ENCODE assay signal across 7 mouse cellular contexts in genomic region chr11:102217396-102217795, GRCm38 (mm10). TPM values are rescaled to one million over a fixed set of nuclear protein-coding genes. Genes with fewer than 3 reads are reported as not detected.
DNase-seq lines count a peak whose midpoint lies in the region; ATAC-seq and TF ChIP-seq lines count a peak whose summit lies in the region.

No protein-coding gene starts in this region.

- intact Hi-C loops in left cerebral cortex, adult 2 months (cut with DNase I) = no loop called here
- intact Hi-C loops in left cerebral cortex, postnatal 36 days (cut with DNase I) = loop anchor here (2.0 kb wide), 1 partner anchor 13 kb away; the partner anchor contains the start of gene Hdac5

- DNase-seq in left cerebral cortex, adult 2 months (ENCODE audit: extremely low spot score in 1 of 2, low spot score in 2 of 2) = no peak
- DNase-seq in left cerebral cortex, postnatal 36 days (ENCODE audit: low spot score in 2 of 2) = no peak
- DNase-seq in cerebellum, postnatal 10 days = peak; percentile 59 to 66
- DNase-seq in lung, postnatal 0 days (ENCODE audit: low spot score) = peak; percentile 33
- DNase-seq in spleen, postnatal 36 days (ENCODE audit: low spot score in 2 of 2) = no peak
- no peak for DNase-seq in Muller cell, postnatal 12 days (ENCODE audit: inconsistent ontology term)

- no peaks in the 10 kb centered on the region for H3K36me3 ChIP-seq in heart, embryonic 15.5 days
- H3K36me3 ChIP-seq in lung, postnatal 0 days (ENCODE audit: insufficient read depth, low read length) = peaks cover 6% of the 10 kb centered on the region; the same call in 1 of the 2 replicates

- H3K27ac ChIP-seq in left cerebral cortex, adult 2 months = peak overlapping the region; percentile 92
- peak overlapping the region; percentile 95 for H3K27ac ChIP-seq in heart, embryonic 15.5 days
- H3K27ac ChIP-seq in lung, postnatal 0 days (ENCODE audit: low read length) = peak overlapping the region; percentile 88

- H3K4me2 ChIP-seq in heart, embryonic 15.5 days = peak overlapping the region; percentile 83
- peak overlapping the region; percentile 74 for H3K4me2 ChIP-seq in lung, postnatal 0 days (replicated peaks; ENCODE audit: low read depth, low read length)

- TF ChIP-seq EP300 in lung, postnatal 0 days (IDR thresholded peaks at IDR 0.05) = no peak

- TF ChIP-seq CTCF in left cerebral cortex, adult 2 months (IDR thresholded peaks at IDR 0.05) = no peak
- no peak for TF ChIP-seq CTCF in lung, postnatal 0 days (IDR thresholded peaks at IDR 0.05)

- H3K27me3 ChIP-seq in heart, embryonic 15.5 days = no peaks in the 10 kb centered on the region
- H3K27me3 ChIP-seq in lung, postnatal 0 days (replicated peaks; ENCODE audit: insufficient read depth, low read length) = no peaks in the 10 kb centered on the region

- no peak for ATAC-seq in heart, embryonic 15.5 days (replicated peaks; ENCODE audit: insufficient number of reproducible peaks, insufficient read depth, low FRiP score, low read depth)
- no peak for ATAC-seq in lung, postnatal 0 days

- H3K4me3 ChIP-seq in left cerebral cortex, adult 2 months = peak overlapping the region; percentile 52
- H3K4me3 ChIP-seq in heart, embryonic 15.5 days = peak overlapping the region; percentile 68
- peak overlapping the region; percentile 44 for H3K4me3 ChIP-seq in lung, postnatal 0 days (ENCODE audit: low read depth, low read length)

- no peaks in the 10 kb centered on the region for H3K9me3 ChIP-seq in heart, embryonic 15.5 days (replicated peaks)
- no peaks in the 10 kb centered on the region for H3K9me3 ChIP-seq in lung, postnatal 0 days (ENCODE audit: low read length)

- peak overlapping the region; percentile 80 for H3K9ac ChIP-seq in heart, embryonic 15.5 days
- peak overlapping the region; percentile 30; the same call in 1 of the 2 replicates for H3K9ac ChIP-seq in lung, postnatal 0 days (replicated peaks; ENCODE audit: low read depth)

- H3K4me1 ChIP-seq in heart, embryonic 15.5 days (replicated peaks) = peaks cover 92% of the 10 kb centered on the region
- peaks cover 59% of the 10 kb centered on the region for H3K4me1 ChIP-seq in lung, postnatal 0 days (ENCODE audit: insufficient read depth, low read depth, low read length)

- 29% methylated on average over 6 of the region's 6 CpGs for WGBS in heart, embryonic 15.5 days
- 42% methylated on average over 6 of the region's 6 CpGs for WGBS in lung, postnatal 0 days

RNA-seq across cellular contexts. Expression of gene Hdac5, which starts 12.6 kb away (rescaled TPM):
- 100 to 1,000 TPM; 286 to 315 TPM for total RNA-seq in left cerebral cortex, adult 2 months (2021)
- total RNA-seq in left cerebral cortex, postnatal 36 days (2021) = 100 to 1,000 TPM; 270 to 275 TPM
- 76.7 and 86.8 TPM in 2 replicates for polyA plus RNA-seq in heart, embryonic 15.5 days (2015; fragmentation: Nextera tagmentation; extraction: Ambion mirVana)
- 65.6 and 79.0 TPM in 2 replicates for polyA plus RNA-seq in lung, postnatal 0 days (2015; fragmentation: Nextera tagmentation; extraction: Ambion mirVana)

RNA-seq across cellular contexts. Expression of gene G6pc3, which starts 28.0 kb away (rescaled TPM):
- 10 to 100 TPM; 62.9 to 69.8 TPM for total RNA-seq in left cerebral cortex, adult 2 months (2021)
- total RNA-seq in left cerebral cortex, postnatal 36 days (2021) = 10 to 100 TPM; 56.1 to 67.2 TPM
- polyA plus RNA-seq in heart, embryonic 15.5 days (2015; fragmentation: Nextera tagmentation; extraction: Ambion mirVana) = 20.9 and 23.3 TPM in 2 replicates
- polyA plus RNA-seq in lung, postnatal 0 days (2015; fragmentation: Nextera tagmentation; extraction: Ambion mirVana) = 15.8 and 16.7 TPM in 2 replicates

RNA-seq across cellular contexts. Expression of gene BC030867, which starts 31.3 kb away (rescaled TPM):
- 1 to 10 TPM; 1.0 to 2.0 TPM for total RNA-seq in left cerebral cortex, adult 2 months (2021)
- 1 to 10 TPM; 1.2 TPM for total RNA-seq in left cerebral cortex, postnatal 36 days (2021)
- 8.3 and 12.7 TPM in 2 replicates for polyA plus RNA-seq in heart, embryonic 15.5 days (2015; fragmentation: Nextera tagmentation; extraction: Ambion mirVana)
- polyA plus RNA-seq in lung, postnatal 0 days (2015; fragmentation: Nextera tagmentation; extraction: Ambion mirVana) = 0.88 and 1.3 TPM in 2 replicates

RNA-seq across cellular contexts. Expression of gene Lsm12, which starts 32.3 kb away (rescaled TPM):
- total RNA-seq in left cerebral cortex, adult 2 months (2021) = 10 to 100 TPM; 55.2 to 58.9 TPM
- total RNA-seq in left cerebral cortex, postnatal 36 days (2021) = 10 to 100 TPM; 58.0 to 58.7 TPM
- polyA plus RNA-seq in heart, embryonic 15.5 days (2015; fragmentation: Nextera tagmentation; extraction: Ambion mirVana) = 74.6 and 83.4 TPM in 2 replicates
- polyA plus RNA-seq in lung, postnatal 0 days (2015; fragmentation: Nextera tagmentation; extraction: Ambion mirVana) = 74.7 and 79.9 TPM in 2 replicates

RNA-seq across cellular contexts. Expression of gene Asb16, which starts 51.1 kb away (rescaled TPM):
- 1 to 10 TPM; 1.2 to 1.4 TPM for total RNA-seq in left cerebral cortex, adult 2 months (2021)
- 1 to 10 TPM; 1.2 to 1.7 TPM for total RNA-seq in left cerebral cortex, postnatal 36 days (2021)
- polyA plus RNA-seq in heart, embryonic 15.5 days (2015; fragmentation: Nextera tagmentation; extraction: Ambion mirVana) = 0.05 and 0.06 TPM in 2 replicates
- polyA plus RNA-seq in lung, postnatal 0 days (2015; fragmentation: Nextera tagmentation; extraction: Ambion mirVana) = not detected in 2 replicates

Comparison
In these comparisons a context has a peak if more than half of its experiments do, and no peak if none do; other contexts are left out.
1. DNase-seq: peak in cerebellum, postnatal 10 days (2 of 2) and lung, postnatal 0 days (single experiment); none in left cerebral cortex, adult 2 months (0 of 2), left cerebral cortex, postnatal 36 days (0 of 2), spleen, postnatal 36 days (0 of 2) and Muller cell, postnatal 12 days (single experiment).
2. Peak in every context shown above with its lines, with median percentiles within 50 percentile points of each other: H3K27ac ChIP-seq and H3K4me3 ChIP-seq.